9 mouse cellular contexts compared by ENCODE assay signal in genomic region chr5:50059586-50059985, GRCm38 (mm10). TPM values are rescaled to one million over a fixed set of nuclear protein-coding genes. Genes with fewer than 3 reads are reported as not detected.
A peak's percentile ranks its signal among the peaks of the same experiment; 100 is the strongest.
DNase-seq lines count a peak whose midpoint lies in the region; ATAC-seq lines count a peak whose summit lies in the region.
"Had no signal": no experiment of that assay in that cellular context is flagged by ENCODE, and none has a peak within 500 bp of the region (broad histone marks: within the 10 kb centered on the region; RNA-seq: fewer than 3 reads in every experiment).

No protein-coding gene starts in this region.

- no peak overlapping the region for H3K9ac ChIP-seq in midbrain, embryonic 11.5 days (ENCODE audit: low read length)

- H3K36me3 ChIP-seq in hindbrain, embryonic 10.5 days = no peaks in the 10 kb centered on the region
- no peaks in the 10 kb centered on the region for H3K36me3 ChIP-seq in midbrain, embryonic 11.5 days (ENCODE audit: control insufficient read depth, insufficient read depth, low read length)

- no peak overlapping the region for H3K27ac ChIP-seq in hindbrain, embryonic 10.5 days
- no peak overlapping the region for H3K27ac ChIP-seq in midbrain, embryonic 11.5 days (ENCODE audit: low read depth, low read length)
- H3K27ac ChIP-seq: macrophage had no signal

- 88% methylated on average over 7 of the region's 7 CpGs for WGBS in hindbrain, embryonic 10.5 days
- WGBS in large intestine, adult 2 months = 34% methylated on average over 7 of the region's 7 CpGs
- 92% methylated on average over 7 of the region's 7 CpGs for WGBS in midbrain, embryonic 11.5 days

- no peaks in the 10 kb centered on the region for H3K9me3 ChIP-seq in hindbrain, embryonic 10.5 days
- H3K9me3 ChIP-seq in midbrain, embryonic 11.5 days (ENCODE audit: control insufficient read depth, low read length) = no peaks in the 10 kb centered on the region

- peaks cover 32% of the 10 kb centered on the region for H3K4me1 ChIP-seq in hindbrain, embryonic 10.5 days (replicated peaks)
- peaks cover 13% of the 10 kb centered on the region for H3K4me1 ChIP-seq in midbrain, embryonic 11.5 days (ENCODE audit: control insufficient read depth, insufficient read depth, low read length)

- H3K27me3 ChIP-seq in hindbrain, embryonic 10.5 days (ENCODE audit: insufficient read depth, poor library complexity, severe bottlenecking) = no peaks in the 10 kb centered on the region
- no peaks in the 10 kb centered on the region for H3K27me3 ChIP-seq in midbrain, embryonic 11.5 days (ENCODE audit: control insufficient read depth, insufficient read depth, low read length)

- H3K4me2 ChIP-seq in midbrain, embryonic 11.5 days = no peak overlapping the region; the same call in 1 of the 2 replicates

- DNase-seq in cerebellum, postnatal 10 days = peak; percentile 20 to 26
- no peak for DNase-seq in cerebellum, adult 11-12 months
- no peak for DNase-seq in hindbrain, embryonic 10.5 days (ENCODE audit: low spot score)
- peak; percentile 90 for DNase-seq in large intestine, adult 2 months (ENCODE audit: low read depth, low spot score)
- DNase-seq in midbrain, embryonic 11.5 days (ENCODE audit: low spot score, missing footprints) = peak; percentile 82
- no peak for DNase-seq in right cerebral cortex, postnatal 4 days
- no peak for DNase-seq in cerebellum, postnatal 36 days

- H3K4me3 ChIP-seq in hindbrain, embryonic 10.5 days = peak overlapping the region; percentile 91; the same call in 1 of the 2 replicates
- H3K4me3 ChIP-seq in midbrain, embryonic 11.5 days (ENCODE audit: low read depth, low read length) = no peak overlapping the region

- no peak for ATAC-seq in midbrain, embryonic 11.5 days (ENCODE audit: low FRiP score)
- no peak for ATAC-seq in granulocyte monocyte progenitor cell, adult 5-6 weeks (replicated peaks; ENCODE audit: poor library complexity, severe bottlenecking)

RNA-seq across cellular contexts. Expression of gene Adgra3, which starts 0.8 kb away (rescaled TPM):
- polyA plus RNA-seq in hindbrain, embryonic 10.5 days (2016; fragmentation: Nextera tagmentation; extraction: Ambion mirVana) = 34.2 and 38.7 TPM in 2 replicates
- 16.2 and 16.9 TPM in 2 replicates for polyA plus RNA-seq in large intestine, adult 2 months (2012; rRNA removed)
- 37.3 and 41.2 TPM in 2 replicates for polyA plus RNA-seq in midbrain, embryonic 11.5 days (2014; fragmentation: Nextera tagmentation; extraction: Ambion mirVana)
- total RNA-seq in granulocyte monocyte progenitor cell, adult 5-6 weeks (2014; fragmentation: Nextera tagmentation) = 6.0 and 7.6 TPM in 2 replicates
- 5.5 and 43.9 TPM in 2 replicates for total RNA-seq in granulocyte monocyte progenitor cell, adult 5-6 weeks (2017)

Comparison
In these comparisons a context has a peak if more than half of its experiments do, and no peak if none do; other contexts are left out.
1. DNase-seq: peak in cerebellum, postnatal 10 days (2 of 2), large intestine, adult 2 months (single experiment) and midbrain, embryonic 11.5 days (single experiment); none in cerebellum, adult 11-12 months (single experiment), hindbrain, embryonic 10.5 days (single experiment), right cerebral cortex, postnatal 4 days (single experiment) and cerebellum, postnatal 36 days (0 of 2).